Mouse (Mus musculus) embryo, embryonic 11.5 days (tissue): Measurements from ENCODE around the gene Tuba3b.

Source experiments
- DNase-seq: peaks from one replicate; pipeline ENCODE4 v3.0.0-alpha.2; 2012; ENCODE audit warnings: low read depth, low spot score

Gene Tuba3b

DNA sequence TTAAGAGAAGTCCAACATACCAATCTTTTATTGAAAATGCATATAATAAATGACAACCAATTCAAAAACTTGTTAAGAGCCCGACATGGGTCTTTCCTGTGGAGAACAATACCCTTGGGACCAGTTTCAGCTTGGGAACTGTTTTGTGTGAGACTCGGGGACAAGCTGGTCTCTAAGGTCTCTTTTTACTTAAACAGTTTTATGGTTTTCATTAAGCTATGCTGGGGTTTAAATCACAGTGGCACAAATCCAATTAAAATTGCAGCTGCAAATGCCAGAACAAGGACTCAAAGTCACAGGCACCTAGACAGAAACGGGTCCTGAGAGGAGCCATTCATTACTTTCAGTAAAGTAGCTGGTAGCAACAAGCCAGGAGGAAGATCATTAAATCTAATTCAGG is 10.4 kb upstream of the Tuba3b start:
- no peak for DNase-seq

DNA sequence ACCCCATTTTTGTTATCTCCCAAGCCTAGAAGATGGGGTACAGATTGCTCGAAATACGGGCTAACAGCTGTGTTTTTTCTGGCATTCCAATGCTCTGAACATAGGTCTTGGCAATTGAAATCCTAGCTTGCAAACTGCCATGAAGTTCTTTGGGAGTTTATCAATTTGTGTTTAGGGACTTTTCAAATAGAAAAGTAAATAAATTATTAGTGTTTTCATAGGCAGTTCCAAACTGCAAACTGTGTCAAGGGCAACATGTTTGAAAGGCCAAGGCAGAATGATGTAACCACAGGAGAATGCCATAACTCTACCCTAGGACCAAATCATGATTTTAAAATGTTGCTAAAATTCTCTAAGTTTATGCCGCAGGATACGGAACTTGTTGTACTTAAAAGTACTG is 7.8 kb upstream of the Tuba3b start:
- DNase-seq, result no peak

DNA sequence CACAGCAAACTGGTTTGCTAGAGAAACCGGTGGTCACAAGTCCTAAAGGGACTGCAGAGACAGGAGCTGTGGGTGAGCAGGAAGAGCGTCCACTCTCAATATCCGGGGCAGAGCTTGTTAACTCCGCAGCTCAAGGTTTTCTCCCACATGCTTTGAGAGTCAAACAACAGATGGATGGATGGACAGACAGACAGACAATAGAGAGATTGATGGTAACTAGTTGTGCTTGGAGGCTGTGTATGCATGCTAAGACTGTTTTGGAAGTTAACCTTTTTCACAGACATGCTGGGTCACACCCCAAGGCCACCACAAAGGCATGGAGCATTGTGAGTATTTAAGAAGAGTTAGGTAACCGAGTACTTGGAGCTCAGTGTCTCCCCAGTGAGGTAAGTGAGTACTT is 6.9 kb upstream of the Tuba3b start:
- DNase-seq, result no peak

DNA sequence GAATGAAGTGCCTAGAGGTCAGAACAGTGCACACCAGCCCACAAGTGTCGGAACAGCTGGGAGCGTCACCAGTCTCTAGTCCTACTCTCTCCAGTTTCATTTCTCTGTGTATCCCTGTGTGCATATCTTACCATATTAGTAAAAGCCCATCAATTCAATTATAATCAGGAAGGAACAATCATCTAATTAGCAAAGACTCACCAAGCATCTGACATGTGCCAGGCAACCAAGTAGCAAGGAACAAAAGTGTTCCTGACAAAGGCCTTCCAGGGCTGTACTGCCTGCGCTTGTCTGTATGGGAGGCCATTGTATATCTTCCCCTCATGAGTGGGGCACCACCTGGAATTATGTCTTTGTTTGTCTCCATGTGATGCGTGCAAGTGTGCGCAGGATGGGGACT is 4.7 kb upstream of the Tuba3b start:
- DNase-seq, result no peak

DNA sequence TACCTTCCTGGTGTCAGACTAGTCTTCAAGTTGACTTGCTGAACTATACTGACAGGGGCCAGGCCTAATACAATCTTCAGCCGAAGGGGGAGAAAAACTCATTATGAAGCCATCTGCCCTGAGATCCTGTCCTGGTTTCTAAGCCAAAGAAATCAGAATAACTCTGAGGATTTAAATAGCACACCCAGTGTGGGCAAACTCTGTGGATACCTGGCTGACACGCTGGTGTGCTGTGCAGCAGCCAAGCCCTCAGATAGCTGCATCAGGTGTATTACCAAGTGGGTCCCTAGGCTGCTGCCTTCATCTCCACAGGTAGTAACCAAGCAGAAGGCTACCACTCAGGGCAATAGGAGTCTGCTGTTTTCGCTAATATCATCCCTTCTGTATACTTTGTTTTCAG is 2.9 kb upstream of the Tuba3b start:
- DNase-seq, result no peak

DNA sequence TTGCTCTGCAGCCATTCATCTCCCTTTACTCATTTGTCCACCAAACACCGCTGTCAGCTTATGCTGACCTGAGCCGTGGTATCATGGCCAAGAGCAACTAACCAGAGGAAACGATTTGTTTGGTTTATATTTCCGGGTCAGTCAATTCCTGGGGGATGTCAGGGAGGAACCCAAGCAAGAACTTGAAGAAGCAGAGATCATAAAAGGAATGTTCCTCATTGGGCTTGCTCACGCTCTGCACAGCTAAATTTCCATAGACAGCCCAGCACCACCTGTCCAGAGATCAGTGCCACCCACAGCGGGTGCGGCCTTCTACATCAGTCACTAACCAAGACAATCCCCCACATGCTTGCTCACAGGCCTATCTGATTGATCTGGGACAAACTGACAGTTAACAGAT is 1.3 kb upstream of the Tuba3b start, which contains the start of gene Lmntd1:
Gene Lmntd1, minus strand, starts transcription at position 101 of the 400 bp plus-strand sequence.
- no peak for DNase-seq

DNA sequence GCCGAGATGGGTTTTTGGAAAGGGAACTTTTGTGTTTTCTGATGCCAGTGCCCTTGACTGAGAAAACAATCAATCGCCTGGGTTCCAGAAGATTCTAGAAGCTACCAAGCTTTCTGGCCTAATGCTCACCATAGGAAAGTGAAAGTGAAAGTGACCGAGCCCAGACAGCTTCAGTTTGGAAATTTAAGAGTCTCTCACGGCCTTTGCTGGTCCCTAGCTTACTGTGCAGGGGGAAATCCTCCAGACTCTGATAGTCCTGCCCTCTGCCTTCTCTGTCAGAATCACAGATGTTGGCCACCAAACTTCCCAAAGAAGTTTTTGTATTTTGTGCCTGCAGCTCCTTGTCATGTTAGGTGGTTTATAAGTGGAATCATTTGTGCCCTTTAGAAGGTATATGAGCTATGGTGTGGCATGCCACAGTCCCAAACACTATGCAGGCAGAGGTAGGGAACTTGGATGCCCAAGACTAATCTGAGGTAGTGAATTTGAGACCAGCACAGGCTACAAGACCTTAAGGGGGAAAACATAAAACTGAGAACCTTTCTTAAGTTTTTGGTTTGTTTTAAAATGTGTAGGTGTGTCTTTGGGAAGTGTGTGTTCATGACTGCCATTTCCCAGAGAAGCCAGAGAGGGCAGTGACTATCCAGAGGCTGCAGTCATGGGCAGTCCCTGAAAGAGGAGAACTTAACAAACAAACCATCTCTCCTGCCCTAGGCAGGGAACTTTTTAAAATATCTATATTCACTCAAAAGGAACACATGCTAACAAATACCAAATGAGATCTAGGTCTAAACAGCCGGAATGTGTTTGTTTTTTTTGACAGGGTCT is 1.1 kb downstream of the Tuba3b start:
- no peak for DNase-seq

DNA sequence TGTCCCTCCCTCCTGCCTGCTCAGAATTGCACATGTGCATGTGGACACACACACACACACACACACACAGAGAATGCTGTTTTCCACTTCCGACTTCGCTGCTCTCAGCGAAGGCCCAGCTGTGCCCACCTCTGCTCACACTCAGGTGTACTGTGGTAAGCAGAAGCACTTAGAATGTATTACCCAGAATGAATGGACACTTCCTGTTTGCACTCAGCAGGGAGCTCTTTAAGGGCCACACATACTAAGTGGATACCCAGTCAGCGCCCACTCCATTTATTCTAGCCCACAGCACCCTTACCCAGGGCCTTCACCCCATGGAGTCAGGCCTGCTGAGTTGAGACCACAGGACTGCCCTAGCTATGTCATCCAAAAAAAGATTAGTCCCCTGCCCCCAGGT is 7.6 kb downstream of the Tuba3b start:
- no peak for DNase-seq

DNA sequence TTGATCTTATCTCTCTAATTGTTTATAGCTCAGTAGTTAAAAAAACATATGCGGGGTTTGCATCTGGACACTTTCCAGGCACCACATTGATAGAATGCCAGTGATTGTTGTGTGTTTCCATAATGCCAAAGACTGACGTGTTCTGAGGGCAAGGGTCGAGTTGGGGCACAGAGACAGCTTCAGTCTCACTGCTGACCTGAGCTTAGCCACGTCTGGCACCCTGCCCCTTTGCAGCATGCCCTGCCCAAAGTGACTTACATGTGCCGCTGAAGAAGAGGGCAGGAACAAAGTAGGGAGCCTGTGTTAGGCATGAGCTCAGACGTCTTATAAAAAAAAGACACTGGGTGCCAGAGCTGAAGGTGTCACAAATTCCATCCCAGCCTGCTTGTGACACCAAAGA is 14.7 kb downstream of the Tuba3b start:
- DNase-seq, result no peak

DNA sequence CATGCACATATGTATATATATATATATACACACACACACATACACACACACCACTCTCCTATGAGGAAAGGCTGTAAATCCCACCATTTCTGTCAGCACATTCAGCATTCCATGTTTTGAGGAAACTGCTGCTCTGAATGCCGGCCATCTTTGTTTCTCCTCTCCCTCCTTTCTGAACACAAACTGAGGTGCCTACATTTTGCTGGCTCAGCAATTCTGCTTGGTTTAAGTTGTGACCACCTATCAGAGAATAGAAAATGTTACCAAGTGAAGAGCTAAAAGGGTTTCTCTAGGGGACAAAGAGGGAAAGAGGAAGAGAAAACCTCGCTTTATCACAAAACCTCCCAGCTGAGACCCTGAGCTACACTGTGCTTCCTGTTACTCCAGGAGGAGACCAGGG is 18.9 kb downstream of the Tuba3b start:
- DNase-seq, result no peak

DNA sequence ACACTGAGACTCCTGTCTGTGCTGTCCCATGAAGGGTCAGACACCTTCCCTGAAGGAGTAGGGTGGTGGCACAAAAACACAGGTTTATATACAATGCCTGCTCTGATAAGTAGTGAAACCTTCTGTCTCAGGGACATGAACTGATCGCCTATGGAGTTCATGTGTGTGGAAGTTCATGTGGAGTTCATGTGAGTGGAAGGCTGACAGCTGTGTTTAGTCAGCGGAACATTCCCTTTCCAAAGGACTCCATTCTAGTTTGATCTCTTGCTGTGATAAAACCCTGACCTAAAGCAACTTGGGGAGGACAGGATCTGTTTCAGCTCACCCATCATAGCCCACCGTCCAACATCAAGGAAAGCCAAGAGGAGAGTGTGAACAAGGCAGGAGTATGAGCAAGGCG is 21.1 kb downstream of the Tuba3b start:
- no peak for DNase-seq

DNA sequence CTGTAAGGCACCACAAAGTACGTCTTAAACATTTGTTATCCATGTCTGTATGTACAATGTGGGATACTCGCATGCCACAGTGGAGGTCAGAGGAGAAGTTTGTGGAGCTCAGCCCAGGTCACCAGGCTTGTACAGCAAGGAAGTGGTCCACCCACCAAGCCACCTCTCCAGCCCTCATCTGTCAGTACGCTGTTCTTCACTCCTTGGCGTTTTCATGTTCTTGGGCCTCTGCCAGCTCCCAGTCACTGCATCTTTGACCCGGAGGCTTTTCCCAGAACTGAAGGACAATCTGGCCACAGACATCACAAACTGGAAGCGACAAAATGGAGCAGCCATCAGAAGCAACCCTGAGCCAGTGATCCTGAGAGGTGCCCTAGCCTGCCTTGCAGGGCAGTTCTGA is 22.7 kb downstream of the Tuba3b start:
- DNase-seq, result no peak

DNA sequence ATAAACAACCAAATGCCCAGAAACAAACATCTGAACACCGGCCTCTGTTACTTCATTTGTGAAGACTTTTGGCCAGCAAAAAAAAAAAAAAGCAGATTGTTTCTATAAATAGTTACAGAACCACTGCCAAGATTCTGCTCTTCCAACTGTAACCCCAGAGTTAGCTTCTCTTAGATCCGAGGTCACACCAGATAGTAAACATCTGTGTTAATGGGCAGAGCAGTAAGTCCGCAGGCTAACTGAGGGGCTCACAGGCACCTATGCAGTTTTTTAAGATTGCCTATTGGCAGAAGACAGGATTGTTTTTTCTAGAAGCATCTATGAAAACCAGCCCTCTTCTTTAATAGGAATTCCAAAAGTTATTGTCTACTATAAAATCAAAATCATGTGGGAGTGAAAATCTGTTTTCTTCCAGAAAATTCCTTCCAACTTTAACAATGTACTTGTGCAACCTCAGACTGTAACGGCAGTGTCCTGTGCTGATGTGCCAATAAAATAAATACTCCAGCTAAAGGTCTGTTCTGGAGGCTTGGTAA is 25.5 kb downstream of the Tuba3b start:
- no peak for DNase-seq

DNA sequence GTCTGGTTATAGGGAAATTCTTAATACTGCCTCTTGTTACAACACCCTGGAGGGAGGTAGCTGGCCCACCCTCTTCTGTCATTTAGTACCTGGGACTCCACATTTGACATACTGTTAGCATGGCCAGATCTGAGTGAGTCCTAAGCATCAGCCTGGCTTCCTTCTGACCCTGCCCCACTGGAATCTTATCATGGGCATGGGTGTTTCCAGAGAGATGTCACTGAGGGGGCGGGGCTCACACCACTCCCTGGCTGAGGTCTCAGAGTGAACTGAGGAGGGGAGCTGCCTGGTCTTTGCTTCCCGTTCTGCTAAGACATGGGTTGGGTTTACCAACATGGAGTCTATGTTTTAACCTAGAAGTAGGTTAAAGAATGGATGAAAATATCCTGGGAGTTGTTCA is 36.4 kb downstream of the Tuba3b start:
- DNase-seq, result no peak

DNA sequence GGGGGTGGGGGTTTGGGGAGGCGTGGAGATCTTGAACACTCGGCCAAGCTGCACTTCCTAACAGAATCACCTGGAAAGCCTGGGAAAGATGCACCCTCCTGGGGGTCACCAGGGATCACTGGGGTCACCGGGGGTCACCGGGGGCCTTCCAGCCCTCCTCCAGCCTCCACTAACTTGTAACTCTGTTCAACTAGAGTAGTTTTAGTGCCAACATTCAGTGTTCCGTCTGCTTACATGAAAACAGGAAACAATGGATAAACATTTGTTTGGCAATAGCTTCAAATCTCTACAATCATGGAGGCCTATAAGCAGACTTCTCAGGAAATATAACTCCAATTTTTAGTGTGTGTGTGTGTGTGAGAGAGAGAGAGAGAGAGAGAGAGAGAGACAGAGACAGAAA is 37.4 kb downstream of the Tuba3b start:
- no peak for DNase-seq

DNA sequence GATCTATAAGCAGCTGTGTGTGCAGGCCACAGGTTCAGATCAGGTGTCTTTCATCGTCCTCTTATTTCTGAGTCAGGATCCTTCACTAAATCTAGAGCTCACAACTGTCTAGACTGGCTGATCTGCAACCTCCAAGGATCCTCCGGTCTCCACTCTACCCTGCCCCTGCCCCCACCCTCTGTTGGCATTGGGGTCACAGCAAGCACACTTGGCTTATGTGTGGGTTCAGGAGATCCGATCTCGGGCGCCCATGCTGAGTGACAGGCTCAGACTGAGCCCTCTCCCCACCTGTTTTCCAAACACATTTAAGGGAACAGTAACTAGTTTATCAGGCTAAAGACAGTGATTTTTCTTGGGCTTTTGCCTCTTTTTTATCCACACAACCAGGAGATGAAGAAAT is 38.1 kb downstream of the Tuba3b start:
- no peak for DNase-seq

DNA sequence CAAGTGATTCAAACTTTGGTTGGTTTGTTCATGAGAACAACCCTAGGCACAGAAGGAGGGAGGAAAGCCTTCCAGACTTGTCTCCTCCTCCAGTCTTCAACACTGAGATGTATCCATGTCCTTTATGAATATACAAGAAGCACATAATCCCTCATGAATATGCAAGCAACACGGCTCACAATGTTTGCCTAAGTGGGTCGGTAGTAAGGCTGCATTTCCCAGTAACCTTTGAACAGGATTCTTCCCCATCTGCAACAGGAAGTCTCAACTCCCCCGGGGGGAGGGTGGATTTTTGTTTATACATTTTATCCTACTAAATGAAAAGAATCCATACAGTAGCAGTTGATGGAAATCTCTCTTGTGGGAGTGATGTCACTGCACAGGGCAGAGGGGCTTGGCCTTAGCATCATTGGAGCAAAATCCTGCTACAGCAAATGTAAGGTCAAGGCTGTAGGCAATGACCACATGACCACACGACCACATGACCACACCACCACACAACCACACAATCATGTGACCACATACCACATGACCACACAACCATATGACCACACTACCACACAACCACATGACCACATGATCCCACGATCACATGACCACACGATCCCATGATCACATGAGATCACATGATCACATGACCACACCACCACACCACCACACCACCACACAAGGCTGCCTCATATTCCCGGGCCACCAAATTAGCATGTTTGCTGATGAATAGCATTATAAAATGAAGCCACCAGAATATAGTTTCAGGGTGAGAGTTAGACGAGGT is 38.7 kb downstream of the Tuba3b start:
- no peak for DNase-seq

DNA sequence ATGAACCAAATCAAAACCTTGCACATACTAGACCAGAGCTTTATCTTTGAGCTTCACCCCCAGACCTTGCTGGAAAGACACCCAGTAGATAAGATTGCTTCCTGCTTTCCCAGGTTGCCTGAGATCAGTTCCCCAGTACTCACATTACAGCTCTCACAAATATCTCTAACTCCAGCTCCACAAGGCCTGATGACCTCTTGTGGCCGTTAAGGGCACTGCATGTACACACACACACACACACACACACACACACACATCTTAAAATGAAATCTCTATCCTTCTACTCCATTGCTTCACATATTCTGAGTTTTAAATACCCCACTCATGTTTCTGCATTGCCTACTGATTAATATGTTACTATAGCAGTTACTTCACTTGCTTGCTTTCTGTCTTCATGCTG is 40.1 kb downstream of the Tuba3b start:
- no peak for DNase-seq

DNA sequence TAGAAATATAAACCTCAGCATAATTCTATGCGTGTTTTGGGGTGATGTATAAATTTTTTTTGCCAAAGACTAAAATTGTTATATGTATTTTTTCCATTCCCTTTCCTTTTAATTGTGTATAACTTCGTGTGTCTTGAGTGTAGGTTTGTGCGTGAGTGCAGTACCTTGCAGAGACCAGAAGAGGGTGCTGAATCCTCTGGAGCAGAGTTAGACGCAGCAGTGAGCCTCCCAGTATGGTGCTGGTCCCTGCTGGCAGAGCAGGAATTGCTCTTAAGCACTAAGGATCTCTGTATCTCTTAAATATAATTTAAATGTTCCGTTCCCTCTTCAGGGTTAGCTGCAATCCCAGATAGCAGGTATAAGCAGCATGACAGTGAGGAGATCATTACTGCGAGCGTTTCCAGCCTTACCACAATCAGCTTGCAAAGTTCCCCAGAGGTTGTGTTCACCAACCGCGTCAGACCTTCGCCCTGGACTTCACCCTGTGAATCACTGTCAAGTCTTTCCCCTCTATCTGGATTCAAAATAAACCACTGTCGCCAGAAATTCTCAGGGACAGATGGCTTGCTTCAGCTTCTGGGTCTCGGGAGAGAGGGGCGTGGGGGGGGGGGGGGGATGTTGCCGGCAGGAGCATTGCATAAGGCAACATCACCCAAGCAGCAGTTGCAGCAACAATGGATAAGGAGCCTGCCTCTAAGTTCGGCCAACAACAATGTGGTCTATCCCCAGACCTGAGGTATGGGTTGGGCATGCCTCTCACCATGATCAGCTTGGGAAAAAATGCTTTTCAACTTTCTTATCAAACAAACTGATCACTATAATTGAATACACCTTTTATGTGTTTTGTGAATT is 41.4 kb downstream of the Tuba3b start:
- no peak for DNase-seq

DNA sequence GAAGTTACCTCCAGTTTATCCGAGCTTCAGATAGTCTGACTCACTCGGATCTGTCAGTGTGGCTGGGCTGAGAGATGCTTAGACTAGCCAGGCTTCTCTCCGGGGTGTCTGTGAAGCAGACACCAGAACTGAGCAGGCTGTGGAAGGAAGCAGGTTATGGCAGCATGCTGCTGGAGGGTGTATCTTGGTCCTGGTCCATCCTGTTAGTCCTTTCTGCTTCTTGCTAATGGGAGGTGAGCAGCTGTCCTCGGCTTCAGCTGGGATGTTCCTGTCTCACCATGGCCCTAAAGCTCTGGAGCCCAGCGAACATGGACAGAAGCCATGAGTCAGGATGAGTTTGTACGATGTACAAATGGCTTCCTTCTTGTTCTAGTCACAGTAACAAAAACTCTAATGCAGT is 43.6 kb downstream of the Tuba3b start:
- no peak for DNase-seq

DNA sequence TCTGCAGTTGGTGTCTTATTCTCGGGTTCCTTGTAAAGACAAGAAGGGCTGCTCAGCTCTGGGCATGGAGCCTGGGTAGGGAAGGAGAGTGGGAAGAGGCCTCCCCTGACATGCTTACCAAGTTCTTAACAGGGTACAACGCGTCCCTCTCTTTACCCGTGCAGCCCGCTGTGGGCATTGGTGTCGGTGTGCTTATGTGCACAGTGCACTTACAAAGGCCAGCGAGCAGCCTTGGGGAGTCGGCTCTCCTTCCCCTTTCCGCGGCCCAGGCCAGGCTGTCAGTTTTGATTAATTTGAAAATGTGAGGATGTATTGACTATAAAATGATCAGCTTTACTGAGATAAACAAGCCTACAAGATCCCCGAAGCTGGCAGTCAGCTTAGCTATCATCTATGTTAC is 45.4 kb downstream of the Tuba3b start:
- DNase-seq, result no peak

DNA sequence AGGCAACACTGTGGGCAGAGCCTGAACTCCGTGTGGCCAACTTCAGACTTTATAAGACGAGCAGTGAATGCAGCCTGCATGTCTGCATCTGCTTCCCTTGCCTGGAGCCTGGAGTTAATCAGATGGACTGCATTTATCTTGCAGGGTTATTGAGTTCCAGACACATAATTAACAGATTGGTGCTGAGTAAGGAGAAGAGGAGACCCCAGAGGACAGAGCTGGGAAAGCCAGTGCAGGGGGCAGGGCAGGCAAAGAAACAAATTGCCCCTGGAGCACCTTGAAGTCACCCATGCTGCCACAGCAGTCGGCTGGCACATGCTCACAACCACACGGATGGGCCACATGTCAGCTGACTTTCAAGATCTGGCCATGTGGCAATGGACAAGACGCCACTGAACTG is 48.7 kb downstream of the Tuba3b start:
- no peak for DNase-seq
